Mouse (Mus musculus): ENCODE measurements around the gene Fgfr2.

The Fgfr2 gene

DNA sequence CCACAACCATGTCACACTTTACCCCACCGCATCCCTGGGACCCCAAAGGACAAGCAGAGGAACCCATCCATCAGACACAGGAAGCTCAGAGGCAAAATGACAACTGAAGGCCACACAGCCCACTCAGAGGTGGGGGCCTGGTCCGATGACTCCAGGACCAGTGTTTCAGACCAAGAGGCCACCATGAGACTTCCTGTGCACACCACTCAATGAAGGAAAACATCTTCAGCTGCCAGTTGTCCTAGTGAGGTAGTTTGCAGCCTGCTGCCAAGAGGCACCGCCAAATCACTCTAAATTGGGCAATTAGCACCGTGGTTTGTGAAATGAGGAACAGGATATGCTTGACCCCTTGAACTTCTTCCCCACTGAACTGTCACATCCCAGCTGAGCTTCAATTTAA is 764.4 kb downstream of the Fgfr2 start:
- DNase-seq (ENCODE audit: low spot score), result peak; percentile 56

DNA sequence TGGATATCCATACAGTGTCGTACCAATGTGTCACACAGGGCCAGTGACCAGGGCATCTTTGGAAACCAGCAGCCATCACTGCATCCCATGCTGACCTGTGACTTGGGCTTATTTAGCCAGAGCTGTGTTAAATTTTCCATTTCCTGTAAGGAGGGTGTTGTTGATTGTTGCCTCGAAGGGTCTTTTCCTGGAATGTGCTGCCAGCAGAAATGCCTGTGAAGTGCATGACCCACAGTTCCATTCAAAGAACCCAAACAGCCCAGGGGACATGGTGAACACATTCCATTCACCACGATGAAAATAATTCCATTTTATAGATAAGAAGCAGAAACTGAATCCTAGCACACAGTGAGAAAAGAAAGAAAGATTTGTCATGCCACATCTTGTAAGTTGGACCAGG is 764.9 kb downstream of the Fgfr2 start:
- peak; percentile 50 for DNase-seq (ENCODE audit: low spot score)

DNA sequence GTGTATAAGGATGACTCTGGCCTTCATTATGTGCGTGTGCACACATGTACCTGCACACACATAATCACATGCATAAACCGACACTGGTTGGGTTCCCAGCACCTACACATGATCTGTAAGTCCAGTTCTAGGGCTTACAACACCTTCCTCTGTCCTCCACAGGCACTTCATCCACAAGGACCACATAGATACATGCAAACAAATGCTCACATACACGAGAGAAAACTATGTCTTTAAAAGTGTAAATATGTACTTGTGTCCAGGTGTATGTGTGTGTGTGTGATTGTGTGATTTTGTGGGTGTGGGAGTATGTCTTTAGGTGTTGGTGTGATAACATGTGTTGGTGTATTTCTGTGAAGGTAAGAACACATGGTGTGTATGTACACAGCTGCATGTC is 765.3 kb downstream of the Fgfr2 start:
- DNase-seq (ENCODE audit: low spot score), result no peak

DNA sequence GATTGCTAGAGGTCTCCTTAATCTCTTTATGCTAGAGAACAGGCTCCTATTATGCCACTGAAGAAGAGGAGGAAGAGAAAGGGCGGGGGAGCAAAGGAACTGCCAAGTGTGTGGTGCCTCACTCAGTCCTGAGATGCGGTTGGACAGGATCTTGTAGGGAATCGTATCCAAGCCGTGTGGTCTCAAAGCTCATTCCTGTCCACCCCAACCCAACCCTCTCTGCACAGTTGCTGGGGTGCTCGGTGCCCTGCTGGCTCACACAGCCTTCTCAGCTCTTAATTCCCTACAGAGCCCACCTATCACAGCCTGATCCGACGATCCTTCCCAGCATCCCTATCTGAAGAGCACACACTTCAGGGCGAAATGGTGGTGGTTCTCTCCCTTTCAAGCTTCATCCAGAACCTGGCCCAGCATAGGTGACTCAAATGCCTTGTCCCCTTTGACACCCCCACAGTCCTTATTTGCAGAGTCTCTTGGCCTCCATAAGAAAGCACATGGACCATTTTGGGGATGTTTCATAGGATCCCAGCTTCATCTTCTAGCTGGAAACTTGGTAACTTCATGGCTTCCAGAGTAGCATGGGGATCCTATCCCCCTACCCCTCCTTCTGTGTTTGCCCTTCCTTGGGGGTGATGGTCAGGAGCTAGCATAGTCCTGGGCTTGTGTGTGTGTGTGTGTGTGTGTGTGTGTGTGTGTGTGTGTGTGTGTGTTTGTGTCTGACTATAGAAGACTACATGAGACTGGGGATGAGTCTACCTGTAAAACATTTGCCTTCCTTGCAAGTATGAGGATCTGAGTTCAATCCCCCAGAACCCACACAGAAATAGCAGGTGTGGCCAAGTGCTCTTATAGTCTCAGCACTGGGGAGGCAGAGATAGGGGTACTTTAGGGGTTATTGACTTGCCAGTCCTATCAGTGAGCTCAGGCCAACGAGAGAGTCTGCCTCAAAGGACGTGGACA is 766.0 kb downstream of the Fgfr2 start:
- DNase-seq (ENCODE audit: low spot score), result no peak

DNA sequence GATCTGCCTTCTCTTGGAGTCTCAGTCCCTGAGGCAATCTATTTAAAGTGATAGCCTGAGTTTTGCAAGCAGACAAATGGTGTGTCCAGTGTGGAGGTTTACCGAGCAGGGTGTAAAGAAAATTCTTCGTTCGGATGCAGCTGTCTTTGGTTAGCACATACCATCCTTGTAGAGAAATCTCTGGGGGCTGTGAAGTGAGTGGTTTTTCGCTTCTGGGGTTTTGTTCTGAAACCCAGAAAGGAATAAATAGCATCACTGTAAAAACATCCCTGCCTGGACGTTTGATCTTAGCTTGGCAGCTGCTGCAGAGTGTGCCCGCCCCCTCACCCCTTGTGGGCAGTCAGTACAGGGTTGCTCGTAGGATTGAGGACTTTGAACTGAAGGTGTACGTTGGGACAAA is 767.0 kb downstream of the Fgfr2 start:
- no peak for DNase-seq (ENCODE audit: low spot score)

DNA sequence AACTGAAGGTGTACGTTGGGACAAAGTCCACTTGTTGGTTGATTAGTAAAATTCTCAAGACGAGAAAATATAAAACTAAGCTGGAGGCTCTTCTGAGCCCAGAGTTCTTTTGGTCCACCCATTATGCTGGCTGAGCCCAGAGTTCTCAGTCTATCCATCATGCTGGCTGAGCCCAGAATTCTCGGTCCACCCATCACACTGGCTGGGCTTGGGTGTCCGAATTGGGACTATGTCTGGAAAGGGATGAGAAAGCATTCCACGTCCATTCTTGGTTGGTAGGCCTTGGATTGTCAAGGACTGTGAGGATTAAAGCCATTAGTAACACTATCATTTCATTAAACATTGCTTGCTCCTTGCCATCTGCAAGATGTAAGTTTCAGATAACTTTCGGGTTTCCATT is 767.4 kb downstream of the Fgfr2 start:
- DNase-seq (ENCODE audit: low spot score), result no peak

DNA sequence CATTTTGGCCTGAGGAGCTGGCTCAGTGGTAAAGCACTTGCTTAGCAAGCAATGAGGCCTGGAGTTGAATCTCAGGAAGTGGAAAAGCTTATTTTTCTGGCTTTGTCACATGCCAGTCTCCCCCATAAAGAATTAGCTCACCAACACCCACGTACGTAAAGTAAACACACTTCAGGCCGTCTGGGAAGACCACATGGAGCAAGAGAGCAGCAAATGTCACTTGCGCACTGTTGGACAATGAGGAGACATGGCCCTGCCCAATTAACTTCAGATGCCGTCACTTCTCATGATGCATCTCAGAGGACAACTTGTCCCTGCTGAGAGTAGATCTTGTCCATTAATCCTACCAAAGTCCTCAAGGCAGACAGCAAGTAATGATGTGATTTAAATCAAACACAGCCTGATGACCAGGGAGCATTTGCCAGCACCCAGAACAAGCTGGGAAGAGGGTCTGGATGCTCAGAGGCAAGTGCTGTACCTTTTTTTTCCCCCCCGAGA is 774.0 kb downstream of the Fgfr2 start:
- DNase-seq (ENCODE audit: low spot score), result no peak

DNA sequence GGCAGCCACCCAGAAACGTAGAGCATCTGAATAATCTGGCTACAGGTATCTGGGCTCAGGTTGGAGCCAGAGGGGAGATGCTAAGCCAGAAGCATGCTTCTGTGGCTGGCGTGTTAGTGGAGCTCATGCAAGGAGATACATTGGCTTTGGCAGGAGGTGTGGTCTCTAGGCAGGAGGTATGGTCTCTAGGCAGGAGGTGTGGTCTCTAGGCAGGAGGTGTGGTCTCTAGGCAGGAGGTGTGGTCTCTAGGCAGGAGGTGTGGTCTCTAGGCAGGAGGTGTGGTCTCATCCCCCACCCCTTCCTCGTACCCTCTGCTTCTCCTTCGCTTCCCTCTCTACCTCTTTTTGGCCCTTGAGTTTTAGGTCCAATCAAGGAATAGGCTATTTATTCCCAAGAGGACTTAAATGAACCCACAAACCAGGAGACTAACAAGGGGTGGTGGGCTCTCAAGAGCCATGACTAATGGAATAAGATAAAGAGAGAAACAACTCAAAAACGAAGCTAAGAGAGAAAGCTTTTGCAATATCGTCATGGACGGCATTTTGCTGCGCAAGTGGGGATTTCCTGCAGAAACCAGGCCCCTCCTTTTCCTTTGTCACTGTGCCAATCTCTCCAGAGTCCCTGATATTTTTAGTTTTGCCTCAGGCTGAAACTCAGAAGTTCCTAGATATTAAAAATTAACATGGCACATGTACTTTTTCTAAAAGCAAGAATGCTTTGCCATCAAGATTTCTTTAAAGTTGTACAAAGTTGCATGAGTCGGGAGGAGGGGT is 775.7 kb downstream of the Fgfr2 start:
- DNase-seq (ENCODE audit: low spot score), result no peak

DNA sequence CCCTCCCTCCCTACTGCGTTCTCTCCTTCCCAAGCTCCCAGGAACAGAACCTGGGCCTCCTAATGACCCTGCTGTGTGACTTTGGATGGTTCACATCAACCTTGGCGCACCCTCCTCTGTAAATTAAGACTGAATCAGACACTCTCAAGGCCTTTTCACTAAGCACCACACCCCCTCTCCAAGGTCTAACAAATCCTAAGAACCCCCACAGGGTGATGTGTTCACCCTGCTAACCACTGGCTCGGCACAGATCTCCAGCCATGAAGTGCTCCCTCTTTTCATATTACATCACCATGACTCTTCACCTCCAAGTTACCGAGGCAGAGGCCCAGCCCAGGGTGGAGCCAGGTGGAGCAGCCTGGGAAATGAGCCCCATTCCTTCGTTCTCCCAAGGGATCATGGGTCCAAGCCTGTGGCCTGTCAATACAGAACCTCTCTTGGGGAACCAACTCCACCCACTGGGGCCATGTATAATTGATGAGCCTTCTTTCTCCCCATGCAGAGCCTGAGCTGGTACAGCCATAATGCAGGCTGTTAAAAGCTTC is 777.6 kb downstream of the Fgfr2 start:
- DNase-seq (ENCODE audit: low spot score), result no peak

DNA sequence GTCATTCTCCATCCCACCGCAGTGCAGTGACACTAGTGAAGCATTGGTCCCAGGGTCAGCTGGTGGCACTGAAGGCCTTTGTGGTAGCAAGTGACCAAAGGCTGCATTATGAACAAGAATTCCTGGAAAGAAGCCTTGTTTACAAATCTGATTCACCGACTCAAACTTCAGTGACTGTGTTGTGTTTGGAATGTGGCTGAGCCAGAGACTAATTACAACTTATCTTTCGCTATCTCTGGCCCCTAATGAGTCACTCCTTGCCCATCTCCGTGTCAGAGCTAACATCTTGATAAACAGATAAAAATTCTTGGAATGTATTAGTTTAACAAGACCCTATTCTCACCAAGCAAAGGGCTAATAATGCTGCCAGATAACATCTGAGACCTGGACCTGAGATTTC is 778.5 kb downstream of the Fgfr2 start:
- peak; percentile 37 for DNase-seq (ENCODE audit: low spot score)

DNA sequence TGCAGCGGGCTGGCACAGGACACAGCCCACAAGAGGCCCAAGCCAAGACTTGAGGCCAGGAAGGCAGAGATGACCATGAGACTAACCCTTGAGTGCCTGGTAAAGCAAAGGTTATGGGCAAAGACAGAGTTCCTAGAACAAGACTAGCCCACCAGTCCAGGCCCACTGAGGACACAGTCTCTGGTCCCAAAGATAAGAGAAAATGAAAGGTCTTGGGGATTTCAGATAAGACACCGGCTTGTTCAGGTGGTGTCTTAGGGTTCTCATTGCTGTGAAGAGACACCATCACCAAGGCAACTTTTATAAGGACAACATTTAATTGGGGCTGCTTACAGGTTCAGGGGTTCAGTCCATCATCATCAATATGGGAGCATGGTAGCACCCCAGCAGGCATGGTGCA is 779.2 kb downstream of the Fgfr2 start:
- no peak for DNase-seq (ENCODE audit: low spot score)

DNA sequence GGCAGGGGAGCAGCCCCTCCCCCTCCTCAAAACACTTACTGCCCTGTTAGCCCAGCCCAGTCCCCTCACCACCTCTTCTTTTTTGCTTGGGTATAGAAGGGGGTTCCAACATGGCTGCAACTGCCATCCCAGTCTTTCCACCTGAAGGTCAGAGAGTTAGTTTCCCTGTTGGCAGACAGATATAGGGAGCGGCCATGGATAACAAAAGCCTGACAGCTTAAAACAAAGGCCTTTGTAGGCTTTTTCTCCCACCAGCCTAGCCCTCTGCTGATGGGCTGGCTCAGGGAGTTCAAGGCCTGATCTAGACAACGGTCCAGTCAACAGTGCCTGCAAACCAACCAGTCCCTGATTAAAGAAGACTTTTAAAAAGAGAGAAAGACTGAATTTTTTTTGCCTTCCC is 780.0 kb downstream of the Fgfr2 start:
- DNase-seq (ENCODE audit: low spot score), result no peak

DNA sequence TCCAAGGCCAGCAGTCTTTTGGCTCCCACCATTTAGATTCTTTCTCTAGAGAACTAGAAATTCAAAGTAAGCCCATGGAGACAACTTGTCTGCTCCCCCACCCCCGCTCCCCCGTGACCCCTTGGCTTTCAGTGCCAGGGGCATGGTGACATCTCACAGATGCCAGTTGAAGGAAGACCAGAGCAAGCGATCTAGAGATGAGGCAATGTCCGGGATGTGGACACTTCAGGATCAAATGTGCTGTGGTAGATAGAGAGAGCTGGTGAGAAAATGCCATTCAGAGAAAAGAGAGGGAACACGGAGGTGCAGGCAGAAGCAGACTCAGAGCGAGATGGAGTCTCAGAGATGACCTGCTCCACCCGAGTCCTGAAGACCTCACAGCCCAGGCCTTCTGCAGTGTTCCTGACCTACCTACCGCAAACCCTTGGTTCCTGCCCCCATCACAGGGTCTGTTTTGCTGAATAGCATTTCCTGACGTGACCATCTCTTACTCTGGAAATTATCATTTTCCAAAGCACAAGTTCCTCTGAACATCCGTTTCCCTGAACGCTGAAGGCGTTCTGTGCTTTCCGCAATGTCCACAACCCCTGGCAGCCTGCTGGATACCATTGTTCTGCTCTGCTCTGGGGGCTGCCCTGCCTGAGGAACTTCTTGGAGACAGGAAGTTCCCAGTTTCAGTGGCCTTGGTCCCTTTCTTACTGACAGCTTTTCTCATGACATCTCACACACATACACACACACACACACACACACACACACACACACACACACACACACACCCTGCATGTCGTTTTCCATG is 783.9 kb downstream of the Fgfr2 start:
- DNase-seq (ENCODE audit: low spot score), result peak; percentile 55

DNA sequence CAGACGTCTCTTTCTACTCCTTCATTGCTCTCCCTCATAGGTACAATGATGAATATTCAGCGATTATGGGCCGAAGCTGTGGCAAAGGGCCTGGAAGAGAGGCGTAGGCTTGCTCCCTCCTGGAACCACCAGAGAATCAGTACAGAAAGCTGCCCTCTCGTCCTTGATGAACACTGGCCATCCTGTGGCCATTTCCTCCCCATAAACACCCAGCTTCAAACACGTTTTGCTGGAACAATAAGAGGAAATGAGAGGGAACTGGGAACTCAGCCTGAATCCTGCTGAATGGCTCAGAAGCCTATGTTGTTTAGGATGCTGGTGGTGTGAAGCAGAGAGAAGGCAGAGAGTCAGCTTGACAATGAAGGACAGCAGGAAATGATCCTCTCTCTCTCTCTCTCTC is 784.8 kb downstream of the Fgfr2 start:
- peak; percentile 78 for DNase-seq (ENCODE audit: low spot score)

DNA sequence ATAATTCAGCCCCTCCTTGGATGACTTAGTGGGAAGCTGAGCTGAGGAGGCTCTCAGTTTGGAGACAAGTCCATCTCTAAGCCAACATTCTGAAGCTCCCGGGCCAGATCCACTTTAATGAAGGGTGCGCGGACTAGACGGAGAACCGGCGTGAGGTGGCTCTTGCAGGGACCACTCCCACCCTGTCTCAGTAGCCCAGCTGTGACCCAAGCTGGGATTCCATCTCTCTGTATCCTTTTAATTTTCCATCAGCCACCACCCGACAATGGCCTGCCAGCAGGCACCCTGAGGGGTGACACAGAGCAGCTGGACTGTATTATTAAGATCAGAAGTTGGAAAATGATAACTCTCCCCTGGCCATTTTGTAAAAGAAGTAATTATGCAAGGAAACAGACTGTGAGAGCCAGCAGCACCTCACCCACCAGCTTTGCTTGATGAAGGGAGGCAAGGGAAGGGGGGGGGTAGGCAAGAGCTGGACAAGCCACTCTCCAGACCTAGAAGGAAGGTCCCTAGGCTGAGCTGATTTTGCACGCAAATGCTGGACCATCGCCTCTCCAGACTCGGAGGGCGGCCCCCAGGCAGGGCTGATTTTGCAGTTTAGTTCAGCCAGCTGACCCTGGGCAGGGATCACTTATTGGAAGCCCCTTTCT is 785.8 kb downstream of the Fgfr2 start:
- no peak for DNase-seq (ENCODE audit: low spot score)

DNA sequence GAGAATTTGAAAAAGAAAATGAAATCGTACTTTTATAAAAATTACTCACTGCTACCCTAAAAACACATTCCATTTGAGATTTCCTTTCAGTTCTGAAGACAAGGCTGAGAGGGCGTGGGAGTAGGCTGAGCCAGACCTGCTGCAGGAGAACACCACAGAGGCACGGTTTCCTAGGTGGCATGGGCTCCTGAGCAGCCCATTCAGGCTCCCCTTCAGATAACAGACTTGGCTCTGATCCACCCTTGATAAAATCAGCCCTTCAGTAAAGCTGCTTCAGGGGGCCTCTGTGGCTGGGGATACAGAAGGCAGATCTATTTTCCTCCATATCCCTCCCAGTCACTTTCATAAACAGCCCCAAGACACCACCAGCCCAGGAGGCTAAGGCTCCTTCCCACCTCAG is 786.4 kb downstream of the Fgfr2 start:
- DNase-seq (ENCODE audit: low spot score), result no peak

DNA sequence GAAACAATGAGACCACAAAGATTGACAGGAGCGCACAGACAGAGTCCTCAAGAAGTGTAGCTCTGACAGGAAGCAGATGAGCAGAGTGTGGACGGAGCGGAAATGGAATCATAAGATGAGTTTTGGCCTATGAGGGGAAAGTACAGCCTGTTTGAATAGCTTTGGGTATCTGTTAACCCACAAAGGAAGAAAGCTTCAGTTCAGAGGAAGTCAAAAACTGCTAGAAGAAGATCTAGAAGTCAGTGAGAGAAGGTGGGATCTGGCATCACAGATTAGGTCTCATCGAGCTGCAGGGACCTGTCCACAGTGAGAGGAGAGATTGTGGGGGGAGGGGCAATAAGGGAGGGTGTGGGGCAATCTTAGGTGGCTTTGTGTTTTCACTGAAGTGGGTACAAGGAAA is 787.8 kb downstream of the Fgfr2 start:
- no peak for DNase-seq (ENCODE audit: low spot score)

DNA sequence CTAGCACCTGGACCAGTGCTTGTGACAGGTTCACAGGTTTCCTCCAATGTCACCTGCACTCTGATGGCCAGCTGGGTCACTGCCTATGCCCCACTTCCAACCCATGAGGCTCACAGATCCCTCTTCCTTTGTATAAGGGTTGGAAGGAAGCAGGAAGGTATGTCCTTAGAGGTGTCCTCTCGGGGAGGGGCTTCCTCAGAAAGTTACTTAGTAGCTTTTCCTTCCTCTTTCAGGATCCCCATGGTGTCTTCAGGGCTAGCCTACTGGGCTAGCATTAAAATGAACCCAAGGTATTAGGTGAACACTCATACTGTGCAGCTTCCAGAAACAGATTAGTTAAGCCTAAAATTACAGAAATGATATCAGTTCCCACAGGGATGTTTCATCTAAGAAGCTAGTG is 790.1 kb downstream of the Fgfr2 start:
- DNase-seq (ENCODE audit: low spot score), result no peak

DNA sequence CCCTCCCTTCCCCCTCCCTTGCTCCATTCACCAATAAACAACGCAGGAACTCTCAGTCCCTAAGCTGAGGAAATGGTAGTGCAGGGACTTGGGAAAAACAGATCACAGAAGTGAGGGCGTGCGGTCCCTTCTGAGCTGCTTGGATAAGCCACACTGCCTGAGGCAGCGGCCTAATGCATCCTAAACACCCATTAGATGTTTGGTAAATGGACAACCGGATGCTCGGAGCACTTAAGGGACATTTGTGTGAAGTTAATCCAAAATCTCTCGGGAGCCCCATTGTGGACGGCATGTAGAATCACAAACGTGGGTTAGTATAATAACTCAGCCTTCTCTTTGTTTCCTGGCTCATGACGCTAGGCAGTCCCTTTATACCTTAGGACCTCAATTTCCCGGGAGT is 791.0 kb downstream of the Fgfr2 start:
- DNase-seq (ENCODE audit: low spot score), result no peak

DNA sequence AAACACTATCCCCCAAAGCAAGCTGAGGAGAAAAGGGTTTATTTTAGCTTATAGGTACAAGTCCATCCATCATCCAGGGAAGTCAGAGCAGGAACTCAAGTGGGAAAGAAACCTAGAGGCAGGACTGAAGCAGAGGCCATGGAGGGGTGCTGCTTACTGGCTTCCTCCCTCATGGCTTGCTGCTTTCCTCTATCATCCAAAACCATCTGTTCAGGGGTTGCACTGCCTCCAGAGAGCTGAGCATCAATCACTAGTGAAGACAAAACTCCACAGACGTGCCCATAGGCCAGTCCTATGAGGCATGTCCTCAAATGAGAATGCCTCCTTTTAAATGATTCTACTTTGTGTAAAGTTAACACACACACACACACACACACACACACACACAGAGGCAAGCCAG is 793.0 kb downstream of the Fgfr2 start:
- no peak for DNase-seq (ENCODE audit: low spot score)

DNA sequence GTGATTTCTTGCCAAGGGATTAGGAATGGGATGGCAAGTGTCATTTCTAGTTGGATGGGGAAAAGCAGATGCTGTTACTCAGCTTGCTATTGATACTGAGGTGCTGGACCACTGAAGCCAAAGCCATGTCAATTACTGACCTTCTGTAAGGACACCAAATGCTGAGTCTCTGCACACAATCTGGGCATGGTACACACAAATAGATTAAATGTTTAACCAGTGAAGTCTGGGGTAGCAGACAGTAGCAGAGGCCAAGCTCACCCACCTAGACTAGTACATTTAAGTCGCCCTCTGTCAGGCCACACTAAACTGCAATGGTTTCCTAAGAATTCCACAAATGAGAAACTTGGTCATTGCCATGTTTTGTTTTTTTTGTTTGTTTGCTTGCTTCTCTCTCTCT is 794.5 kb downstream of the Fgfr2 start:
- no peak for DNase-seq (ENCODE audit: low spot score)

All from lung, postnatal 25 days (tissue).